Mouse (Mus musculus) T-helper 2 cell (primary cell): ENCODE data around the gene Olfr65.

Experiments used
- in situ Hi-C: fragments of 300-600 bp; cut with MboI, MseI; formaldehyde crosslinking; loops from one replicate; pipeline ENCODE4 v1.15.1; 2025; ENCODE audit warnings: high pct_unique_total_duplicates

The Olfr65 gene

GRCm38 (mm10) chr7:103903187-103903586, at the start of gene Olfr65:
Gene Olfr65, plus strand, starts transcription at chr7:103903487.
- in situ Hi-C loops, result no loop called here

- in situ Hi-C loops, result no loop called here
Observed at GRCm38 (mm10) chr7:103854669-103855068, 48.6 kb upstream of the Olfr65 start.

- in situ Hi-C loops, result no loop called here
Observed at GRCm38 (mm10) chr7:103859076-103859475, 44.2 kb upstream of the Olfr65 start.

- in situ Hi-C loops, result no loop called here
Observed at GRCm38 (mm10) chr7:103860855-103861254, 42.4 kb upstream of the Olfr65 start.

GRCm38 (mm10) chr7:103861531-103861930, 41.8 kb upstream of the Olfr65 start:
- in situ Hi-C loops, result no loop called here

- in situ Hi-C loops, result no loop called here
Observed at GRCm38 (mm10) chr7:103865716-103866115, 37.6 kb upstream of the Olfr65 start.

GRCm38 (mm10) chr7:103870667-103871066, 32.6 kb upstream of the Olfr65 start:
- in situ Hi-C loops, result no loop called here

- in situ Hi-C loops, result no loop called here
Observed at GRCm38 (mm10) chr7:103873064-103873463, 30.2 kb upstream of the Olfr65 start.

GRCm38 (mm10) chr7:103874451-103874850, 28.8 kb upstream of the Olfr65 start:
- in situ Hi-C loops, result no loop called here

- in situ Hi-C loops, result no loop called here
Observed at GRCm38 (mm10) chr7:103877093-103877492, 26.2 kb upstream of the Olfr65 start.

- in situ Hi-C loops, result no loop called here
Observed at GRCm38 (mm10) chr7:103886152-103886551, 17.1 kb upstream of the Olfr65 start, which contains the start of gene Olfr66. Gene Olfr66, minus strand, starts transcription at chr7:103886252.

GRCm38 (mm10) chr7:103894385-103894784, 8.9 kb upstream of the Olfr65 start, which contains the start of gene Olfr64:
Gene Olfr64, minus strand, starts transcription at chr7:103894485.
- in situ Hi-C loops, result no loop called here

- in situ Hi-C loops, result no loop called here
Observed at GRCm38 (mm10) chr7:103910047-103910446, 6.8 kb downstream of the Olfr65 start.

- in situ Hi-C loops, result no loop called here
Observed at GRCm38 (mm10) chr7:103912969-103913511, 9.8 kb downstream of the Olfr65 start.

GRCm38 (mm10) chr7:103915338-103915737, 12.1 kb downstream of the Olfr65 start:
- in situ Hi-C loops, result no loop called here

GRCm38 (mm10) chr7:103928525-103928924, 25.2 kb downstream of the Olfr65 start, which contains the start of gene Olfr631:
Gene Olfr631, plus strand, starts transcription at chr7:103928825.
- in situ Hi-C loops, result no loop called here

- in situ Hi-C loops, result no loop called here
Observed at GRCm38 (mm10) chr7:103934264-103934663, 31.0 kb downstream of the Olfr65 start, which contains the start of gene Olfr632. Gene Olfr632, plus strand, starts transcription at chr7:103934347.

- in situ Hi-C loops, result no loop called here
Observed at GRCm38 (mm10) chr7:103942730-103943129, 39.4 kb downstream of the Olfr65 start.

- in situ Hi-C loops, result no loop called here
Observed at GRCm38 (mm10) chr7:103944137-103944536, 40.9 kb downstream of the Olfr65 start, which contains the start of gene Olfr633. Gene Olfr633, plus strand, starts transcription at chr7:103944437.
